Mouse (Mus musculus) cortical plate, adult 2 months (tissue): ENCODE measurements at regions not wholly inside any gene's neighbourhood (a gene's known extent, or its start where the extent isn't known, plus 50 kb on each side); places are given as distances from the start of the nearest gene placed in this dataset.

ENCODE experiments used
- CTCF ChIP-seq: fragments of 200-500 bp; IDR thresholded peaks from 2 replicates; pipeline ENCODE4 v1.5.1; 2011; ENCODE audit warnings: mild to moderate bottlenecking, control low read depth, low read length; ENCODE audit not compliant: insufficient read depth; ENCODE audit errors: extremely low read depth
- POLR2A ChIP-seq: fragments of 200-500 bp; IDR thresholded peaks from 2 replicates; pipeline ENCODE4 v1.6.1; 2011; ENCODE audit warnings: mild to moderate bottlenecking, low read length, control low read depth; ENCODE audit not compliant: insufficient read depth; ENCODE audit errors: extremely low read depth

DNA sequence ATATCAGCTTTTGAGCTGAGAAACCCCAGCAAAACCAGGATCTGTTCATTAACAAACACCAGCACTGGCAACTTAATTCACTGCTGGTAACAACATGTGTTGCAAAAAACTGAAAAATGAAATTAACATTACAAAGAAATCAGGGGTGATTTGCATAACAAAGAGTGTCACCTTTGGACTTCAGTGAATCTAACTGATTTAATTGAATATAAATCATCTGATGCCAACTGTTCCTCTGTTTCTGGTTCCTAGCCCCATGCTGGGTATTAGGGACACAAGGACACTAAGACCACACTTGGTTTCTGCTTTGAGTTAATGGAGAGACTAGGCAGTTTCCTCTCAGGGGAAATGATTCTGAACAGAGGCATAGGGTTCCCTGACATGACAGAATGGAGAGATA lies 453.8 kb downstream of the Tmem132b start:
- TF ChIP-seq CTCF = no peak
- no peak for TF ChIP-seq POLR2A
